Mouse (Mus musculus) cerebellum, postnatal 4 days (tissue): ENCODE data around the gene Olfr96.
"Not testable (repeated sequence)": the region's sequence is repeated elsewhere in the genome, so short reads cannot be mapped to it uniquely, and the experiment has no call there.

Source experiments
- DNase-seq, 2 experiments: peaks; one replicate each; pipeline ENCODE4 v3.0.0; 2022; ENCODE audit warnings: low spot score in 2 of 2, mixed read lengths in 1 of 2

The Olfr96 gene

GRCm38 (mm10) chr17:37219846-37220245 is at the start of gene Olfr96:
Olfr96 (plus strand) TSS chr17:37220146.
- DNase-seq: no peak

GRCm38 (mm10) chr17:37185474-37185873 is 34.5 kb upstream of the Olfr96 start:
- DNase-seq: no peak

GRCm38 (mm10) chr17:37190711-37191110 is 29.2 kb upstream of the Olfr96 start:
- peak in 1 of 2 experiments; percentile 51 for DNase-seq

- DNase-seq: no peak
Observed at GRCm38 (mm10) chr17:37193032-37193431, 26.9 kb upstream of the Olfr96 start.

GRCm38 (mm10) chr17:37193656-37194055 is 26.3 kb upstream of the Olfr96 start, which contains the start of gene Ubd:
Ubd (plus strand) TSS chr17:37193892.
- DNase-seq: no peak

- DNase-seq: no peak
Observed at GRCm38 (mm10) chr17:37194782-37195181, 25.2 kb upstream of the Olfr96 start.

- DNase-seq: peak; percentile 29 to 32
Observed at GRCm38 (mm10) chr17:37196845-37197724, 22.9 kb upstream of the Olfr96 start.

- DNase-seq: no peak
Observed at GRCm38 (mm10) chr17:37200894-37201293, 19.1 kb upstream of the Olfr96 start, which contains the start of gene Olfr94. Olfr94 (minus strand) TSS chr17:37200994.

- DNase-seq: peak; percentile 64 to 80
Observed at GRCm38 (mm10) chr17:37203206-37203916, 16.6 kb upstream of the Olfr96 start.

GRCm38 (mm10) chr17:37203917-37204236 is 16.1 kb upstream of the Olfr96 start:
- no peak for DNase-seq

GRCm38 (mm10) chr17:37210884-37211768 is 8.8 kb upstream of the Olfr96 start:
- DNase-seq: peak in 1 of 2 experiments; percentile 25

- DNase-seq: no peak
Observed at GRCm38 (mm10) chr17:37213018-37213417, 6.9 kb upstream of the Olfr96 start, which contains the start of gene Olfr95. Olfr95 (minus strand) TSS chr17:37213118.

- DNase-seq: no peak
Observed at GRCm38 (mm10) chr17:37218486-37218885, 1.5 kb upstream of the Olfr96 start.

GRCm38 (mm10) chr17:37221879-37222278 is 1.9 kb downstream of the Olfr96 start:
- DNase-seq: no peak

GRCm38 (mm10) chr17:37237230-37237629 is 17.3 kb downstream of the Olfr96 start, which contains the start of gene Olfr97:
Olfr97 (minus strand) TSS chr17:37237330.
- not testable (repeated sequence) for DNase-seq

- no peak for DNase-seq
Observed at GRCm38 (mm10) chr17:37242198-37242597, 22.3 kb downstream of the Olfr96 start.

- peak in 1 of 2 experiments; percentile 14 for DNase-seq
Observed at GRCm38 (mm10) chr17:37246715-37247114, 26.8 kb downstream of the Olfr96 start.

GRCm38 (mm10) chr17:37249460-37249859 is 29.5 kb downstream of the Olfr96 start:
- no peak for DNase-seq

GRCm38 (mm10) chr17:37250544-37250943 is 30.6 kb downstream of the Olfr96 start:
- no peak for DNase-seq

- no peak for DNase-seq
Observed at GRCm38 (mm10) chr17:37263626-37264025, 43.7 kb downstream of the Olfr96 start, which contains the start of gene Olfr98. Olfr98 (minus strand) TSS chr17:37263749.

GRCm38 (mm10) chr17:37270058-37270701 is 50.2 kb downstream of the Olfr96 start, which contains the start of gene H2-M3:
H2-M3 (plus strand) TSS chr17:37270220.
- DNase-seq: peak; percentile 83 to 87
